ENCODE assay signal across 8 mouse cellular contexts in genomic region chr12:108277341-108277841, GRCm38 (mm10). TPM values are rescaled to one million over a fixed set of nuclear protein-coding genes. Genes with fewer than 3 reads are reported as not detected.
DNase-seq lines count a peak whose midpoint lies in the region; ATAC-seq lines count a peak whose summit lies in the region.

No protein-coding gene starts in this region.

- H3K4me1 ChIP-seq in limb, embryonic 10.5 days, result peaks cover 71% of the 10 kb centered on the region
- H3K4me1 ChIP-seq in stomach, embryonic 16.5 days (ENCODE audit: control insufficient read depth, insufficient read depth, low read length), result peaks cover 42% of the 10 kb centered on the region

- peak overlapping the region; percentile 19; the same call in 1 of the 2 replicates for H3K4me2 ChIP-seq in stomach, embryonic 16.5 days (ENCODE audit: low read depth, low read length)

- DNase-seq in cerebellum, adult 11-12 months, result peak; percentile 65
- DNase-seq in cerebellum, adult 11 months, result no peak
- peak; percentile 48 for DNase-seq in right cerebral cortex, postnatal 4 days
- DNase-seq in right cerebral cortex, adult 2 months (ENCODE audit: low spot score in 2 of 2), result no peak
- DNase-seq in limb, embryonic 10.5 days (ENCODE audit: low spot score), result peak; percentile 59
- DNase-seq in gastrocnemius, postnatal 14 days, result no peak
- DNase-seq in frontal cortex, postnatal 25 days (ENCODE audit: low spot score in 2 of 2), result no peak

- intact Hi-C loops in gastrocnemius, postnatal 14 days (cut with DNase I; ENCODE audit: low total_unique reads), result no loop called here

- peak overlapping the region; percentile 48 for H3K9ac ChIP-seq in stomach, embryonic 16.5 days (ENCODE audit: low read length)

- 1% methylated on average over 12 of the region's 12 CpGs for WGBS in limb, embryonic 10.5 days
- 17% methylated on average over 12 of the region's 12 CpGs for WGBS in stomach, embryonic 16.5 days

- peaks cover 57% of the 10 kb centered on the region for H3K27me3 ChIP-seq in limb, embryonic 10.5 days (ENCODE audit: low read depth, poor library complexity, severe bottlenecking)
- H3K27me3 ChIP-seq in stomach, embryonic 16.5 days (ENCODE audit: control insufficient read depth, insufficient read depth, low read length), result no peaks in the 10 kb centered on the region; the same call in 1 of the 2 replicates

- H3K36me3 ChIP-seq in limb, embryonic 10.5 days, result no peaks in the 10 kb centered on the region
- H3K36me3 ChIP-seq in stomach, embryonic 16.5 days (ENCODE audit: control insufficient read depth, insufficient read depth, low read length), result no peaks in the 10 kb centered on the region

- no peak for ATAC-seq in stomach, embryonic 16.5 days (ENCODE audit: insufficient read depth, low FRiP score)

- H3K27ac ChIP-seq in limb, embryonic 10.5 days, result peak overlapping the region; percentile 59; the same call in 1 of the 2 replicates
- peak overlapping the region; percentile 6; the same call in 1 of the 2 replicates for H3K27ac ChIP-seq in stomach, embryonic 16.5 days (ENCODE audit: low read length)

- H3K4me3 ChIP-seq in limb, embryonic 10.5 days, result peak overlapping the region; percentile 68
- H3K4me3 ChIP-seq in stomach, embryonic 16.5 days (replicated peaks; ENCODE audit: low read length), result no peak overlapping the region

- H3K9me3 ChIP-seq in limb, embryonic 10.5 days (replicated peaks), result no peaks in the 10 kb centered on the region
- H3K9me3 ChIP-seq in stomach, embryonic 16.5 days (replicated peaks; ENCODE audit: control insufficient read depth, low read length), result no peaks in the 10 kb centered on the region

RNA-seq across cellular contexts. Expression of gene Ccdc85c, which starts 2.2 kb away (rescaled TPM):
- polyA plus RNA-seq in limb, embryonic 10.5 days (2016; fragmentation: Nextera tagmentation; extraction: Ambion mirVana), result 5.4 and 6.2 TPM in 2 replicates
- 6.5 and 6.9 TPM in 2 replicates for polyA plus RNA-seq in stomach, embryonic 16.5 days (2015; fragmentation: Nextera tagmentation; extraction: Ambion mirVana)
- 1 to 10 TPM; 5.4 to 5.7 TPM for total RNA-seq in gastrocnemius, postnatal 14 days (2021)

RNA-seq across cellular contexts. Expression of gene Hhipl1, which starts 28.7 kb away (rescaled TPM):
- 0.06 and 0.21 TPM in 2 replicates for polyA plus RNA-seq in limb, embryonic 10.5 days (2016; fragmentation: Nextera tagmentation; extraction: Ambion mirVana)
- 0.44 and 0.65 TPM in 2 replicates for polyA plus RNA-seq in stomach, embryonic 16.5 days (2015; fragmentation: Nextera tagmentation; extraction: Ambion mirVana)
- 1 to 10 TPM in 1 of 2 experiments, under 1 TPM in 1; 0.55 to 1.2 TPM for total RNA-seq in gastrocnemius, postnatal 14 days (2021)

RNA-seq across cellular contexts. Expression of gene Cyp46a1, which starts 56.8 kb away (rescaled TPM):
- polyA plus RNA-seq in limb, embryonic 10.5 days (2016; fragmentation: Nextera tagmentation; extraction: Ambion mirVana), result 1.9 and 2.0 TPM in 2 replicates
- 6.8 and 8.5 TPM in 2 replicates for polyA plus RNA-seq in stomach, embryonic 16.5 days (2015; fragmentation: Nextera tagmentation; extraction: Ambion mirVana)
- under 1 TPM; 0.35 to 0.62 TPM for total RNA-seq in gastrocnemius, postnatal 14 days (2021)

Comparison
In these comparisons a context has a peak if more than half of its experiments do, and no peak if none do; other contexts are left out.
1. DNase-seq: peak in cerebellum, adult 11-12 months (single experiment), right cerebral cortex, postnatal 4 days (single experiment) and limb, embryonic 10.5 days (single experiment); none in cerebellum, adult 11 months (single experiment), right cerebral cortex, adult 2 months (0 of 2), gastrocnemius, postnatal 14 days (single experiment) and frontal cortex, postnatal 25 days (0 of 2).